Mouse (Mus musculus) layer of hippocampus, adult 9-10 months (tissue): ENCODE data around the gene Gbf1.
"Not testable (repeated sequence)": the region's sequence is repeated elsewhere in the genome, so short reads cannot be mapped to it uniquely, and the experiment has no call there.

Experiments used
- DNase-seq: peaks from one replicate; pipeline ENCODE4 v3.0.0; 2022; ENCODE audit warnings: low spot score

The Gbf1 gene

GRCm38 (mm10) chr19:46152127-46152803 is at the start of gene Gbf1:
Gbf1 (plus strand) TSS chr19:46152509.
- DNase-seq, result peak; percentile 99

- no peak for DNase-seq
Measured at GRCm38 (mm10) chr19:46103437-46104186, 48.7 kb upstream of the Gbf1 start.

- DNase-seq, result no peak
Measured at GRCm38 (mm10) chr19:46104187-46104557, 48.1 kb upstream of the Gbf1 start.

GRCm38 (mm10) chr19:46110214-46110613 is 42.1 kb upstream of the Gbf1 start:
- DNase-seq, result no peak

- no peak for DNase-seq
Measured at GRCm38 (mm10) chr19:46110781-46111180, 41.5 kb upstream of the Gbf1 start.

- no peak for DNase-seq
Measured at GRCm38 (mm10) chr19:46114617-46115016, 37.7 kb upstream of the Gbf1 start.

- no peak for DNase-seq
Measured at GRCm38 (mm10) chr19:46119458-46119857, 32.9 kb upstream of the Gbf1 start.

- no peak for DNase-seq
Measured at GRCm38 (mm10) chr19:46120872-46121271, 31.4 kb upstream of the Gbf1 start.

GRCm38 (mm10) chr19:46123876-46124275 is 28.4 kb upstream of the Gbf1 start:
- DNase-seq, result no peak

GRCm38 (mm10) chr19:46124651-46125050 is 27.7 kb upstream of the Gbf1 start:
- no peak for DNase-seq

GRCm38 (mm10) chr19:46126301-46126700 is 26.0 kb upstream of the Gbf1 start:
- no peak for DNase-seq

- not testable (repeated sequence) for DNase-seq
Measured at GRCm38 (mm10) chr19:46129737-46130136, 22.6 kb upstream of the Gbf1 start.

- no peak for DNase-seq
Measured at GRCm38 (mm10) chr19:46131283-46131682, 21.0 kb upstream of the Gbf1 start.

- no peak for DNase-seq
Measured at GRCm38 (mm10) chr19:46131694-46132525, 20.4 kb upstream of the Gbf1 start, which contains the start of gene Elovl3. Elovl3 (plus strand) TSS chr19:46131897.

- DNase-seq, result no peak
Measured at GRCm38 (mm10) chr19:46132577-46132976, 19.7 kb upstream of the Gbf1 start.

- DNase-seq, result peak; percentile 79
Measured at GRCm38 (mm10) chr19:46135297-46135696, 17.0 kb upstream of the Gbf1 start.

- no peak for DNase-seq
Measured at GRCm38 (mm10) chr19:46135789-46136638, 16.3 kb upstream of the Gbf1 start.

GRCm38 (mm10) chr19:46136639-46137580 is 15.4 kb upstream of the Gbf1 start:
- no peak for DNase-seq

- no peak for DNase-seq
Measured at GRCm38 (mm10) chr19:46140324-46140723, 12.0 kb upstream of the Gbf1 start.

GRCm38 (mm10) chr19:46141091-46141490 is 11.2 kb upstream of the Gbf1 start:
- no peak for DNase-seq
